Mouse (Mus musculus): Measurements from ENCODE around the gene Prpf6. TPM values are rescaled to one million over a fixed set of nuclear protein-coding genes. Genes with fewer than 3 reads are reported as not detected.

The Prpf6 gene
- total and polyA plus RNA-seq, 3 experiments, result 58.7 to 69.4 TPM; not detected in 1

DNA sequence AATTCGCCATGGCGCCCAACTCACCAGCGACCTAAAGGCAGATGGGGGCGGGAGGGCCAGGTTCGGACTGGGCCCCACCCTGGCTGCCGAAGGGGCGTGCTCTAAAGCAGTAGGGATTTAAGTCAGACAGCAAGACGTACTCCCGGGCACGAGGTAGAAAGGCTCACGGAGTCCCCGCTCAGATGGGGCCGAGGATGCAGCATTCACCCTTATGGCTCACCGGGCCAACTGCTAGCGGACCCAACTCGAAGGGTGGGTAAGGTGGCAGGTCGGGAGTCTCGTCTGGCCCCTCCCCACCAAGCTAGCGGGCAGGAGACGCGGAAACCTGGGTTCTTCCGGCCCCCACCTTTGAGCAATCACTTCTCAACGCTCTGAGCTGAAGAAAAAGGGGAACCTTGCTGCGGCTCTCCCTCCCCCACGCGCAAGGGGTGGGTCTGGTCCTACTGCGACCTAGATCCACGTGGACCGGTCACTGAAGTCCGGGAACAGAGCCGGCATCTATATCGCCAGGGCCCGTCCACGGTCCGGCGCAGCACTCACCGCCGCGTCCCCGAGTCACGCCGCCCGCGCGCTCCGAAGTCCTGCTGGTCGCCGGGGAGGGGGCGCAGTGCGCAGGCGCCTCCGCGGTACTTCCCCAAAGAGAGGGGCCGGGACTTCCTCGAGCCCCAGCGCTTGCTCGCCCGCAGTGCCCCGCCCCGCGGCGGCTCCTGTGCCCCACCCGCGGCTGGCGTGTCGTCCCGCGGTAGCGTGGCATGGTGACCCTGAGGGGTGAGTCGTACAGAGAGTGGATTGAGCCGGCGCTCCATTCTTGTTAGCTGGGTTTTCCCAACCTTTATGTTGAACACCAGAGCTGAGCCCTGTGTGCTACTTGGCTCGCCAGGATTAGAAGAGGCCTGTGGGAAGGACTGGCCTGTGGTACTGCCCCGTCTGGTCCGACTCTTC, 101.9 kb downstream of the Prpf6 start, which contains the start of gene Rgs19:
Gene Rgs19, minus strand, starts transcription at position 639 of the 942 bp plus-strand sequence.
- peak; percentile 94 for DNase-seq (ENCODE audit: low read depth, low spot score)

DNA sequence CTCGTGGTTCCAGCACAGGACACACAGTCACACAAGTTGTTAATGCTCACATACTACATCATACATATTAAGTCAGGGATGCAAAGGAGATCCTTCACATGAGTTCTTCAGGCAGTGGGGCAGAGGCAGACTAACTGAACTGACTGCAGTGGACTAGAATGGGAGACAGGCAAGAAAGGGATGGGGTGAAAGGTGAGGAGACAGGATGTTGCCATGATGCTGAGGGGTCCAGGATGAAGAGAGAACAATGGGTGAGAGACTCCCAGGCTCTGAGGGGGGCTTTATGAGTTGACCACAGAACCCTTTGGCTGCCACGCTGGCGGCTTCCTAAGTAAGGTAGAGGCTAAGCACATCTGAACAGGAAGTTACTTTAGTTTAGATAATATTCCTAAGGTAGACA, 102.9 kb downstream of the Prpf6 start:
- Histone ChIP-seq H3K27me3 (ENCODE audit: control insufficient read depth in 1 of 2, insufficient read depth in 2 of 2, low read length in 2 of 2) (no peaks in the 10 kb centered on the region), H3K27ac (ENCODE audit: control insufficient read depth, low read depth, low read length) (no peak overlapping the region), H3K9ac (ENCODE audit: control insufficient read depth, low read depth, low read length, poor library complexity, severe bottlenecking) (peak overlapping the region; percentile 93), H3K36me3 (ENCODE audit: control insufficient read depth in 1 of 2, insufficient read depth in 2 of 2, low read length in 2 of 2) (peaks cover 0 to 22% of the 10 kb centered on the region in 2 experiments; a peak in 2 of 4 replicates), H3K4me1 (ENCODE audit: control insufficient read depth in 1 of 2, insufficient read depth in 2 of 2, low read length in 2 of 2) (peaks cover 0 to 29% of the 10 kb centered on the region in 2 experiments; a peak in 3 of 4 replicates), H3K79me2 (ENCODE audit: control insufficient read depth, insufficient read depth, low read length, poor library complexity) (peaks cover 26% of the 10 kb centered on the region), H3K4me3 (ENCODE audit: control insufficient read depth in 1 of 2, insufficient read depth in 1 of 2, low read depth in 2 of 2, low read length in 2 of 2) (peak overlapping the region in 1 of 2 experiments; percentile 90; a peak in 1 of 4 replicates), H3K9me3 (replicated peaks; ENCODE audit: insufficient read depth, low read length) (no peaks in the 10 kb centered on the region)
- TF ChIP-seq MAX (IDR thresholded peaks at IDR 0.05; ENCODE audit: low read length) (no peak), NRF1 (IDR thresholded peaks at IDR 0.05; ENCODE audit: insufficient read depth, low read depth, low read length, poor library complexity, severe bottlenecking) (no peak), SIN3A (IDR thresholded peaks at IDR 0.05; ENCODE audit: low read length) (no peak), JUND (IDR thresholded peaks at IDR 0.05; ENCODE audit: low read depth, low read length) (no peak), NELFE (IDR thresholded peaks at IDR 0.05; ENCODE audit: low read depth, low read length) (no peak)
- DNase-seq (ENCODE audit: low read depth, low spot score), result peak; percentile 32

More for the DNA sequence above, 101.9 kb downstream of the Prpf6 start, which contains the start of gene Rgs19:
- peak within 1 kb of the TSS; percentile 84 for H3K27ac ChIP-seq (ENCODE audit: control insufficient read depth, low read depth, low read length)
- peaks cover 0 to 23% of the 10 kb centered on the region in 2 experiments; a peak in 2 of 4 replicates for H3K36me3 ChIP-seq (ENCODE audit: control insufficient read depth in 1 of 2, insufficient read depth in 2 of 2, low read length in 2 of 2)
- H3K4me3 ChIP-seq (ENCODE audit: control insufficient read depth in 1 of 2, insufficient read depth in 1 of 2, low read depth in 2 of 2, low read length in 2 of 2), result peak within 1 kb of the TSS; percentile 82 to 90
- peak; percentile 53 for TF ChIP-seq HCFC1 (IDR thresholded peaks at IDR 0.05; ENCODE audit: low read depth, low read length)
- no peak for TF ChIP-seq ZC3H11A (IDR thresholded peaks at IDR 0.05; ENCODE audit: low read depth, low read length)
- TF ChIP-seq RAD21 (IDR thresholded peaks at IDR 0.05; ENCODE audit: low read depth, low read length), result no peak
- TF ChIP-seq MXI1 (IDR thresholded peaks at IDR 0.05; ENCODE audit: low read depth, low read length), result peak; percentile 90
- TF ChIP-seq CTCF (IDR thresholded peaks at IDR 0.05 in 2 of 3, conservative IDR thresholded peaks at IDR 0.05 in 1 of 3; ENCODE audit: control insufficient read depth in 1 of 3, insufficient read depth in 1 of 3, low read depth in 2 of 3, low read length in 3 of 3, poor library complexity in 1 of 3, severe bottlenecking in 1 of 3), result 0 out of 6 replicates have a peak, but pooled peaks of 1 of the 3 experiments have one; percentile 2
- peak; percentile 84 for TF ChIP-seq SIN3A (IDR thresholded peaks at IDR 0.05; ENCODE audit: low read length)
- no peak for TF ChIP-seq ZNF384 (IDR thresholded peaks at IDR 0.05; ENCODE audit: low read depth, low read length)
- TF ChIP-seq SMC3 (IDR thresholded peaks at IDR 0.05; ENCODE audit: low read depth, low read length), result 0 out of 2 replicates have a peak, but pooled peaks have one; percentile 4
- peak; percentile 70 for TF ChIP-seq POLR2AphosphoS2 (IDR thresholded peaks at IDR 0.05; ENCODE audit: low read length)
- peak; percentile 88 for TF ChIP-seq NELFE (IDR thresholded peaks at IDR 0.05; ENCODE audit: low read depth, low read length)
- TF ChIP-seq TCF12 (IDR thresholded peaks at IDR 0.05; ENCODE audit: low read depth, low read length), result peak; percentile 43; the same call in 1 of the 2 replicates
- peak; percentile 71 for TF ChIP-seq MAX (IDR thresholded peaks at IDR 0.05; ENCODE audit: low read length)
- no peak for TF ChIP-seq GATA1 (IDR thresholded peaks at IDR 0.05; ENCODE audit: low read depth, low read length)
- peak; percentile 60 for TF ChIP-seq ETS1 (IDR thresholded peaks at IDR 0.05; ENCODE audit: low read depth, low read length)
- TF ChIP-seq RCOR1 (IDR thresholded peaks at IDR 0.05; ENCODE audit: low read depth, low read length), result peak; percentile 42; the same call in 1 of the 2 replicates
- TF ChIP-seq MAZ (IDR thresholded peaks at IDR 0.05; ENCODE audit: low read depth, low read length), result peak; percentile 99
- peak; percentile 76 for TF ChIP-seq MYC (IDR thresholded peaks at IDR 0.05; ENCODE audit: low read depth, low read length)
- peak; percentile 80 to 83; a peak in 3 of 4 replicates for TF ChIP-seq POLR2A (IDR thresholded peaks at IDR 0.05; ENCODE audit: control insufficient read depth in 1 of 2, insufficient read depth in 1 of 2, low read depth in 1 of 2, low read length in 2 of 2, poor library complexity in 1 of 2)
- peak; percentile 51; the same call in 1 of the 2 replicates for TF ChIP-seq ZMIZ1 (IDR thresholded peaks at IDR 0.05; ENCODE audit: low read depth, low read length)
- no peak for TF ChIP-seq USF1 (IDR thresholded peaks at IDR 0.05; ENCODE audit: low read depth, low read length)
- TF ChIP-seq ELF1 (IDR thresholded peaks at IDR 0.05; ENCODE audit: low read depth, low read length), result peak; percentile 76
- peak in 1 of 2 experiments; percentile 41; a peak in 3 of 4 replicates for TF ChIP-seq EP300 (IDR thresholded peaks at IDR 0.05; ENCODE audit: low read depth in 1 of 2, low read length in 2 of 2)
- TF ChIP-seq NRF1 (IDR thresholded peaks at IDR 0.05; ENCODE audit: insufficient read depth, low read depth, low read length, poor library complexity, severe bottlenecking), result peak; percentile 89
- peak within 1 kb of the TSS; percentile 93 for H3K9ac ChIP-seq (ENCODE audit: control insufficient read depth, low read depth, low read length, poor library complexity, severe bottlenecking)
- no peaks in the 10 kb centered on the region for H3K9me3 ChIP-seq (replicated peaks; ENCODE audit: insufficient read depth, low read length)
- no peaks in the 10 kb centered on the region for H3K27me3 ChIP-seq (ENCODE audit: control insufficient read depth in 1 of 2, insufficient read depth in 2 of 2, low read length in 2 of 2)
- peaks cover 26% of the 10 kb centered on the region for H3K79me2 ChIP-seq (ENCODE audit: control insufficient read depth, insufficient read depth, low read length, poor library complexity)
- peaks cover 0 to 29% of the 10 kb centered on the region in 2 experiments; a peak in 3 of 4 replicates for H3K4me1 ChIP-seq (ENCODE audit: control insufficient read depth in 1 of 2, insufficient read depth in 2 of 2, low read length in 2 of 2)
